Mouse (Mus musculus): ENCODE results near the gene St3gal3. TPM values are rescaled to one million over a fixed set of nuclear protein-coding genes. Genes with fewer than 3 reads are reported as not detected.

The St3gal3 gene
- total and polyA plus RNA-seq, 3 experiments: 16.4 to 23.3 TPM; not detected in 1

GRCm38 (mm10) chr4:117972999-117973398 lies 161.7 kb downstream of the St3gal3 start:
- H3K27me3 ChIP-seq (ENCODE audit: control insufficient read depth in 1 of 2, insufficient read depth in 2 of 2, low read length in 2 of 2): no peaks in the 10 kb centered on the region
- no peaks in the 10 kb centered on the region for H3K9me3 ChIP-seq (replicated peaks; ENCODE audit: insufficient read depth, low read length)
- TF ChIP-seq KAT2A (conservative IDR thresholded peaks at IDR 0.05; ENCODE audit: low read depth, low read length) (no peak), POLR2A (IDR thresholded peaks at IDR 0.05; ENCODE audit: control insufficient read depth in 1 of 2, insufficient read depth in 1 of 2, low read depth in 1 of 2, low read length in 2 of 2, poor library complexity in 1 of 2) (no peak), GABPA (IDR thresholded peaks at IDR 0.05; ENCODE audit: low read depth, low read length) (no peak)
- no peak overlapping the region for H3K4me3 ChIP-seq (ENCODE audit: control insufficient read depth in 1 of 2, insufficient read depth in 1 of 2, low read depth in 2 of 2, low read length in 2 of 2)
- DNase-seq (ENCODE audit: low read depth, low spot score): no peak
- H3K79me2 ChIP-seq (ENCODE audit: control insufficient read depth, insufficient read depth, low read length, poor library complexity): no peaks in the 10 kb centered on the region
- no peak overlapping the region for H3K27ac ChIP-seq (ENCODE audit: control insufficient read depth, low read depth, low read length)
- no peak overlapping the region for H3K9ac ChIP-seq (ENCODE audit: control insufficient read depth, low read depth, low read length, poor library complexity, severe bottlenecking)
- peaks cover 0 to 4% of the 10 kb centered on the region in 2 experiments; a peak in 2 of 4 replicates for H3K36me3 ChIP-seq (ENCODE audit: control insufficient read depth in 1 of 2, insufficient read depth in 2 of 2, low read length in 2 of 2)
- peaks cover 5 to 15% of the 10 kb centered on the region in 2 experiments for H3K4me1 ChIP-seq (ENCODE audit: control insufficient read depth in 1 of 2, insufficient read depth in 2 of 2, low read length in 2 of 2)

DNA sequence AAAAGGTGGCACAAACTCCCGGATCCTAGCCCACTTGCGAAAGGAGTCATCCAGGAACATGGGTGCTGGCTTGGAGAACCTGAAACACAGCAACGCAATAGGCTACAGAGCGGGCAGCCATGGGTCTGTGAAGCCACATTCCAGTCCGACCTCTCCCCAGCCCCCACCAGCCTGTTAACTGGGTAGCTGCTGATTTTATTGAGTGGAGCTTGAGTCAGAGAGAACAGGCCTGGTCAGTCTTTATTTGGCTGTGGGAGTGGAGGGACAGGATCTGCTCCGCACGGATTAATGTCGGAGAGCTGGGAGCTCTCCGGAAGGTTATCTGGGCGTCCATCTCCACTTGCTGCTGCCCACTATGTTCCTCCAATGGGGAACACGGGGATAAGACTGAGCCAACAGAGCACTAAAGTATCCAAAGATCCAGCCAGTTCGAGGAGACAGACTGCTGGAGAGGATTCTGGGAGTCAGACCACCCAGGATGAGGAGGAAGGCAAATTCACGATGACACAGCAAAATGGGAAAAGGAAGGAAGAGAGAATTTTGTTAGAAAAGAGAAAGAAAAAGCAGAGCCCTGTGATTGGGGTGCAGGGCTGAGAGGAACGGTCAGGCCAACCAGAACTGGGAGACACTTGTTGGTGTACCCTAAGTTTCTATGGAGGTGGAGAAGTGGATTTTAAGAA lies 170.2 kb downstream of the St3gal3 start:
- H3K27me3 ChIP-seq (ENCODE audit: control insufficient read depth in 1 of 2, insufficient read depth in 2 of 2, low read length in 2 of 2): no peaks in the 10 kb centered on the region
- TF ChIP-seq ZNF384 (IDR thresholded peaks at IDR 0.05; ENCODE audit: low read depth, low read length) (no peak), ETS1 (IDR thresholded peaks at IDR 0.05; ENCODE audit: low read depth, low read length) (no peak), NRF1 (IDR thresholded peaks at IDR 0.05; ENCODE audit: insufficient read depth, low read depth, low read length, poor library complexity, severe bottlenecking) (no peak), USF1 (IDR thresholded peaks at IDR 0.05; ENCODE audit: low read depth, low read length) (no peak), EP300 (IDR thresholded peaks at IDR 0.05; ENCODE audit: low read depth in 1 of 2, low read length in 2 of 2) (no peak), ZKSCAN1 (IDR thresholded peaks at IDR 0.05; ENCODE audit: low read depth, low read length) (no peak), GABPA (IDR thresholded peaks at IDR 0.05; ENCODE audit: low read depth, low read length) (no peak), POLR2AphosphoS5 (IDR thresholded peaks at IDR 0.05; ENCODE audit: borderline replicate concordance, low read depth, low read length) (no peak), CTCF (IDR thresholded peaks at IDR 0.05 in 2 of 3, conservative IDR thresholded peaks at IDR 0.05 in 1 of 3; ENCODE audit: control insufficient read depth in 1 of 3, insufficient read depth in 1 of 3, low read depth in 2 of 3, low read length in 3 of 3, poor library complexity in 1 of 3, severe bottlenecking in 1 of 3) (no peak), KAT2A (conservative IDR thresholded peaks at IDR 0.05; ENCODE audit: low read depth, low read length) (no peak)
- no peak for DNase-seq (ENCODE audit: low read depth, low spot score)
- H3K36me3 ChIP-seq (ENCODE audit: control insufficient read depth in 1 of 2, insufficient read depth in 2 of 2, low read length in 2 of 2): no peaks in the 10 kb centered on the region; a peak in 1 of 4 replicates
- no peak overlapping the region for H3K27ac ChIP-seq (ENCODE audit: control insufficient read depth, low read depth, low read length)
- H3K9ac ChIP-seq (ENCODE audit: control insufficient read depth, low read depth, low read length, poor library complexity, severe bottlenecking): no peak overlapping the region
- H3K4me3 ChIP-seq (ENCODE audit: control insufficient read depth in 1 of 2, insufficient read depth in 1 of 2, low read depth in 2 of 2, low read length in 2 of 2): no peak overlapping the region
- H3K4me1 ChIP-seq (ENCODE audit: control insufficient read depth in 1 of 2, insufficient read depth in 2 of 2, low read length in 2 of 2): no peaks in the 10 kb centered on the region
- no peaks in the 10 kb centered on the region for H3K9me3 ChIP-seq (replicated peaks; ENCODE audit: insufficient read depth, low read length)
- H3K79me2 ChIP-seq (ENCODE audit: control insufficient read depth, insufficient read depth, low read length, poor library complexity): no peaks in the 10 kb centered on the region

- no peak for TF ChIP-seq KAT2A (conservative IDR thresholded peaks at IDR 0.05; ENCODE audit: low read depth, low read length)
- TF ChIP-seq GATA1 (IDR thresholded peaks at IDR 0.05; ENCODE audit: low read depth, low read length): no peak
- no peak for TF ChIP-seq HCFC1 (IDR thresholded peaks at IDR 0.05; ENCODE audit: low read depth, low read length)
- TF ChIP-seq CHD1 (IDR thresholded peaks at IDR 0.05; ENCODE audit: low read depth, low read length): no peak
- TF ChIP-seq TAL1 (IDR thresholded peaks at IDR 0.05; ENCODE audit: low read length): no peak
- TF ChIP-seq POLR2AphosphoS5 (IDR thresholded peaks at IDR 0.05; ENCODE audit: borderline replicate concordance, low read depth, low read length): no peak
- TF ChIP-seq ZC3H11A (IDR thresholded peaks at IDR 0.05; ENCODE audit: low read depth, low read length): no peak
- no peak for TF ChIP-seq MEF2A (IDR thresholded peaks at IDR 0.05; ENCODE audit: extremely low read depth, insufficient replicate concordance, low read depth, low read length, poor library complexity, severe bottlenecking)
- no peak for TF ChIP-seq POLR2AphosphoS2 (IDR thresholded peaks at IDR 0.05; ENCODE audit: low read length)
- DNase-seq (ENCODE audit: low read depth, low spot score): no peak
- no peak overlapping the region for H3K27ac ChIP-seq (ENCODE audit: control insufficient read depth, low read depth, low read length)
- H3K27me3 ChIP-seq (ENCODE audit: control insufficient read depth in 1 of 2, insufficient read depth in 2 of 2, low read length in 2 of 2): no peaks in the 10 kb centered on the region
- no peaks in the 10 kb centered on the region for H3K9me3 ChIP-seq (replicated peaks; ENCODE audit: insufficient read depth, low read length)
- no peaks in the 10 kb centered on the region; a peak in 1 of 4 replicates for H3K36me3 ChIP-seq (ENCODE audit: control insufficient read depth in 1 of 2, insufficient read depth in 2 of 2, low read length in 2 of 2)
- no peaks in the 10 kb centered on the region for H3K79me2 ChIP-seq (ENCODE audit: control insufficient read depth, insufficient read depth, low read length, poor library complexity)
- H3K4me3 ChIP-seq (ENCODE audit: control insufficient read depth in 1 of 2, insufficient read depth in 1 of 2, low read depth in 2 of 2, low read length in 2 of 2): no peak overlapping the region
- H3K9ac ChIP-seq (ENCODE audit: control insufficient read depth, low read depth, low read length, poor library complexity, severe bottlenecking): no peak overlapping the region
- no peaks in the 10 kb centered on the region for H3K4me1 ChIP-seq (ENCODE audit: control insufficient read depth in 1 of 2, insufficient read depth in 2 of 2, low read length in 2 of 2)
These were observed 177.2 kb downstream of the St3gal3 start for GRCm38 (mm10) chr4:117957492-117957891.
